ENCODE assay signal across 11 mouse cellular contexts in the genomic region with DNA sequence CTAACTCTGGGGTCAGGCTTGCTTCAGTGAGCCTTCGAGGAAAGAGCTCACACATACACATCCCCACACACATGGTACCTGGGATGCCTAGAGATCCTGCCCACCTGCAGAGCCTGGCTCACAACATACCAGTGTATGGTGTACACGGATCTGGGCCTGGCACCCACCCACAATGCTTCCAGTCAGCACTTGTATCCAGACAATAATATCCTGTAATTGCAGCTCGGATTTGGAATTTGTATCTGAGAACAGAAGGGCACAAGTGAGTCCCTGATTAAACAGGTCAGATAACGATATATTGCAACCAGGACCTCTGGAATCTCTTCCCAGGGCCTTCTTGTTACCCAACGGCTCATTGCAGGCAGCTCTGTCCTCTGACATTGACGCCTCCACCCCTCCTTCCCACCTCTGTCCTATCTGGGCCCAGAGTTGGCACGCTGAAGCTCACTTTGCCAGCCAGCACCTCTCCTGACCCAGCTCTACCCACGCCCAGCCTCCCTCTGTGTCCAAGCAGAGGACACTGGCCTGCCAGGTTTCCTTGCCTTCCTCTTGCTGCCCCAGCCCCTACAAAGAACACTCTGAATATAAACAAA.
DNase-seq lines count a peak whose midpoint lies in the region; ATAC-seq and TF ChIP-seq lines count a peak whose summit lies in the region.
"Had no signal": no experiment of that assay in that cellular context is flagged by ENCODE, and none has a peak within 500 bp of the region (broad histone marks: within the 10 kb centered on the region; RNA-seq: fewer than 3 reads in every experiment).

No protein-coding gene starts in this region.

- no peak for ATAC-seq in granulocyte monocyte progenitor cell, adult 5-6 weeks (replicated peaks; ENCODE audit: poor library complexity, severe bottlenecking)

- no peak overlapping the region for H3K4me3 ChIP-seq in gastrocnemius, adult 2 months
- H3K4me3 ChIP-seq: layer of hippocampus, adult 2 months had no signal

- intact Hi-C loops in gastrocnemius, adult 2 months (cut with DNase I), result loop anchor here (2.0 kb wide), 1 partner anchor 32 kb away; no protein-coding TSS in a partner anchor
- intact Hi-C loops in heart, postnatal 14 days (cut with DNase I), result loop anchor here (5.0 kb wide), 1 partner anchor 34 kb away; no protein-coding TSS in a partner anchor

- no peak for TF ChIP-seq CTCF in gastrocnemius, adult 2 months (IDR thresholded peaks at IDR 0.05)

- peak; percentile 87 for DNase-seq in gastrocnemius, adult 2 months
- no peak for DNase-seq in gastrocnemius, postnatal 10 days
- DNase-seq in gastrocnemius, postnatal 25 days, result peak; percentile 73
- peak; percentile 57 to 69 for DNase-seq in heart, postnatal 14 days
- peak; percentile 79 for DNase-seq in skeletal muscle tissue, adult 2 months (ENCODE audit: low read depth, low spot score)
- no peak for DNase-seq in right cerebral cortex, postnatal 25 days
- DNase-seq in lung, postnatal 10 days, result no peak

- H3K27ac ChIP-seq in gastrocnemius, adult 2 months, result peak overlapping the region; percentile 86
- H3K27ac ChIP-seq: hindbrain, embryonic 14.5 days; layer of hippocampus, adult 2 months; liver, embryonic 14.5 days had no signal

Comparison
In these comparisons a context has a peak if more than half of its experiments do, and no peak if none do; other contexts are left out.
1. DNase-seq: peak in gastrocnemius, adult 2 months (single experiment), gastrocnemius, postnatal 25 days (single experiment), heart, postnatal 14 days (2 of 2) and skeletal muscle tissue, adult 2 months (single experiment); none in gastrocnemius, postnatal 10 days (single experiment), right cerebral cortex, postnatal 25 days (single experiment) and lung, postnatal 10 days (single experiment).